Mouse (Mus musculus) CH12F3 (cell line): ENCODE data around the gene Cyp2u1.

ENCODE experiments used
- in situ Hi-C: fragments of 300-500 bp; cut with MboI; formaldehyde crosslinking; loops from 2 replicates; pipeline ENCODE4 v1.14.3; 2020; ENCODE audit warnings: low sequenced_read_pairs

Gene Cyp2u1

GRCm38 (mm10) chr3:131259392-131259965 is 43.5 kb downstream of the Cyp2u1 start:
- in situ Hi-C loops = no loop called here

- in situ Hi-C loops = no loop called here
Observed at GRCm38 (mm10) chr3:131258921-131259320, 44.1 kb downstream of the Cyp2u1 start.

GRCm38 (mm10) chr3:131255399-131255981 is 47.5 kb downstream of the Cyp2u1 start:
- in situ Hi-C loops = no loop called here

- in situ Hi-C loops = no loop called here
Observed at GRCm38 (mm10) chr3:131254991-131255390, 48.0 kb downstream of the Cyp2u1 start.

GRCm38 (mm10) chr3:131251601-131252000 is 51.4 kb downstream of the Cyp2u1 start:
- in situ Hi-C loops = no loop called here

GRCm38 (mm10) chr3:131250978-131251377 is 52.0 kb downstream of the Cyp2u1 start:
- in situ Hi-C loops = no loop called here

- in situ Hi-C loops = no loop called here
Observed at GRCm38 (mm10) chr3:131250283-131250682, 52.7 kb downstream of the Cyp2u1 start.

GRCm38 (mm10) chr3:131248444-131248843 is 54.6 kb downstream of the Cyp2u1 start:
- in situ Hi-C loops = loop anchor here (10.0 kb wide), 1 partner anchor 364 kb away; no protein-coding TSS in a partner anchor

- in situ Hi-C loops = loop anchor here (10.0 kb wide), 1 partner anchor 363 kb away; no protein-coding TSS in a partner anchor
Observed at GRCm38 (mm10) chr3:131247851-131248250, 55.2 kb downstream of the Cyp2u1 start.

- in situ Hi-C loops = loop anchor here (10.0 kb wide), 1 partner anchor 363 kb away; no protein-coding TSS in a partner anchor
Observed at GRCm38 (mm10) chr3:131247447-131247846, 55.6 kb downstream of the Cyp2u1 start.

GRCm38 (mm10) chr3:131246579-131247046 is 56.4 kb downstream of the Cyp2u1 start:
- in situ Hi-C loops = loop anchor here (10.0 kb wide), 1 partner anchor 362 kb away; no protein-coding TSS in a partner anchor

- in situ Hi-C loops = loop anchor here (10.0 kb wide), 1 partner anchor 361 kb away; no protein-coding TSS in a partner anchor
Observed at GRCm38 (mm10) chr3:131245766-131246578, 57.1 kb downstream of the Cyp2u1 start.
